Mouse (Mus musculus): ENCODE results near the gene Tmem270.

GRCm38 (mm10) chr5:134873956-134874879 lies 32.3 kb downstream of the Tmem270 start:
- no peak for TF ChIP-seq POLR2A (IDR thresholded peaks at IDR 0.05; ENCODE audit: control insufficient read depth, low read depth, low read length)
- no peak for TF ChIP-seq CTCF (IDR thresholded peaks at IDR 0.05; ENCODE audit: control insufficient read depth, insufficient read depth, insufficient replicate concordance, low read depth, low read length)

Measured in testis, adult 2 months (tissue).